Mouse (Mus musculus): ENCODE results near the gene Styk1. TPM values are rescaled to one million over a fixed set of nuclear protein-coding genes. Genes with fewer than 3 reads are reported as not detected.

The Styk1 gene
- polyA plus RNA-seq, 1 experiment from 2014 or later: 0.40 TPM

DNA sequence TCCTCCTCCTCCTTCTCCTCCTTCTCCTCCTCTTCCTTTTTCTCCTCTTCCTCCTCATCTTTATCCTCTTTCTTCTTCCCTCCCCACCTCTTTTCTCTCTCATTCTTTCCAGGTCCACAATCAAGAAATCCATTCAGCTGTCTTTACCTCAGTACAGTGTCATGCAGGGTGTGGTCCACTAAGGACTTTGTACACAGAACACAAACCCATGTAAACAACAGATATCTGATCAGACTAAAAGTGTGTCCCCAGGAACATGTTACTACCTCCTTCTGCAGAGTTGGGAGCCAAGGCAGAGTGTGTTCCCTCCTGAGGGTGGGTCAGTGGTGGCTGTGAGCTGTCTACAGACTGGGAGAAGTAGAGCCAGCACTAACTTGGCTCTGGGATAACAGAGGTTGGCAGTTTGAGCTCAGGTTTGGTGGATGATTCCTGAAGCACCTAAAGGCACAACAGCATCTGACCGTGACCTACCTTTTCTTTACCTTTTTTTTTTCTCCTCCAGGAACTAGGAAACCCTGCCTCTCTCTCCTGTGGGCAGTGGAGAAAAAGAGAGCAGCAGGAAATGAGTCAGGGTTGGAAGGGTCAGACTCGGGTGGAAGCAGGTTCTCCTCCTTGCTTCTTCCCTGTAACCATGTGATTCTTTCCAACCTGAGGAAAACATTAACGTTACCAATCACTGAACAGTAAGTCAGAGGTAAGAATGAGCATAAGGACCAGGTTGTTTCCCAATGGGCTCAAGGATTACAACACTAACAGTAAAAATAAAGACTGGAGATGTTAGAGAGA, 31.4 kb downstream of the Styk1 start:
- Histone ChIP-seq H3K36me3 (no peaks in the 10 kb centered on the region), H3K27ac (ENCODE audit: poor library complexity, severe bottlenecking) (no peak overlapping the region), H3K4me2 (no peak overlapping the region), H3K9me3 (replicated peaks) (no peaks in the 10 kb centered on the region), H3K4me3 (no peak overlapping the region), H3K9ac (no peak overlapping the region), H3K27me3 (replicated peaks) (no peaks in the 10 kb centered on the region), H3K4me1 (replicated peaks) (no peaks in the 10 kb centered on the region)
- no peak for ATAC-seq (ENCODE audit: insufficient number of reproducible peaks, low FRiP score)
- WGBS: 51% methylated on average over 3 of the region's 3 CpGs

DNA sequence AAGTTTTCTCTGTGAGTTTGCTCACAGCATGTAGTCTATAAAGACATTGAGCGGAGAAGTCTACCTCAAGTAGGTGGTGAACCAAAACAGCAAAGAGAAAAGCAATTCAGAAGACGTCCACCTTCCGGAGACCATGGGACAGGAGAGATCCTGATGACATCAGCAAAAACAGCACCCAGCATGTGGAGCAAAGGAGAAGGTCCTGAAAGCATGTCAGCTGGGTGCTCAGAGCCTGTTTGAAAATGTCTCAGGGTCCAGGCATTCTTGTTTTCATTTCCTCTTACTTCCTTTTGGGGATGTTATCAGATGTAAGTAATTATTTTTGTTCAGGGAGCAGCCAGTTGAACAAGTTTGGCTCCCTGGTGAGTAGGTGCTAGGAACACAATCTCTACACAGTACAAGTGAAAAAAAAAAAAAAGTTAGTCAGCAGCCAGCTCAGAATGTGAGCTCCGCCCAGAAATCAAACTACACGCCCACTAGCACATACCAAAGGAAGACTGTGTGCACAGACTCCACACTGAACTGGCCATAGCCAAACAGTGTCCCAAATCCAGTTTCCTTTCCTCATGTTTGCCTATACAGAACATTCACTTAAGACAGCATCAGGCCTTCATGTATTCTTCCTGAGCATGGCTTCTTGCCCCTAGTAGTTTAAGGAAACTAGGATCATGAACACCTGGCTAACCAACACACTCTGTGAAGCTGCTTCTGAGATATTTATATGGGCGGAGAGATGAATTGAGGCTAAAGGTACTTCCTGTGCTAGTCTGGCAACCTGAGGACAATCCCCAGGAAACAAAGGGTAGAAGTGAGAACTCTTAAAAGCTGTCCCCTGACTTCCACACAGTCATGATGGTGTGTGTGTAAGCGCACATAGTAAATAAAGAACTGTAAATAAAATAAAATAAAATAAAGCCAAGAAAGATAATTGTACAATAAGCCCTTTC, 37.0 kb downstream of the Styk1 start:
- Histone ChIP-seq H3K36me3 (no peaks in the 10 kb centered on the region), H3K9me3 (replicated peaks) (no peaks in the 10 kb centered on the region), H3K4me2 (no peak overlapping the region), H3K27me3 (replicated peaks) (no peaks in the 10 kb centered on the region), H3K27ac (ENCODE audit: poor library complexity, severe bottlenecking) (no peak overlapping the region), H3K9ac (no peak overlapping the region), H3K4me1 (replicated peaks) (no peaks in the 10 kb centered on the region), H3K4me3 (no peak overlapping the region)
- ATAC-seq (ENCODE audit: insufficient number of reproducible peaks, low FRiP score): no peak
- WGBS: 74% methylated on average over 7 of the region's 7 CpGs

DNA sequence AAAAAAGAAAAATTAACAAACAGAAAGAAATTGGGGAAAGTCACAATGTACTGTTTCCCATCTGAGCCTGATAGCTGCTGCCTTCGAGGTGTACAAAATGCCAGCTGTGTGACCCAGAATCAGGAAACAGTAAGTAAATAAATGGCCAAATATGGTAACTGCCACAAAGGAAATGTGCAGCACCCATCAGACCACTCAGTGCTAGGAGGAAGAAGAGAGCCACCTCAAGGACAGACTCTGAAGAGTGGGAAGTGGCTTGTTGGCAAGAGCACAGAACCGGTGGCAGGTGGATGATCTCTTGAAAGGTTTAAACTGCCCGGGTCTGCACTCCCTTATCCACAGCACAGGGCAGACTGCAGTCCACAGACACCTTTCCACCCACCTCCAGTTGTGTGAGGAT, 45.4 kb downstream of the Styk1 start:
- 60% methylated on average over 3 of the region's 3 CpGs for WGBS
- H3K36me3 ChIP-seq: no peaks in the 10 kb centered on the region
- ATAC-seq (ENCODE audit: insufficient number of reproducible peaks, low FRiP score): no peak

DNA sequence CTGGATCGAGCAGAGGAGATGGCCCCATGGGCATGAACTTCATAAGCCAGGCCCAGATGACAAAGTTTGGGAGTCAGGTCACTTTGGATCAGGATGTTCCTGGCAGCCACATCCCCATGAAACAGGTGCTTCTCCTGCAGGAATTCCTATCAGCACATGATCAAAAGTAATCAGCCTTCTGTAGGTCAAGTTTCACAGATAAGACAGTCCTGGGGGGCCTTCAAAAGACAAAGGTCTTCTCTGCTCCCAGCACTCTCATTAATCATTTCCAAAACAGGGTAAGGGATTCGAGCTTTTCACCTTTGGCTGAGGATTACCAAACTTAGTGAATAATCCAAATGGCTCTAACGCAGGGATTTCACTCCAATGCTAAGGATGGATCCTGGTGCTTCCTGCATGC, 48.6 kb downstream of the Styk1 start:
- Histone ChIP-seq H3K36me3 (no peaks in the 10 kb centered on the region), H3K4me3 (no peak overlapping the region), H3K9me3 (replicated peaks) (no peaks in the 10 kb centered on the region), H3K27me3 (replicated peaks) (no peaks in the 10 kb centered on the region), H3K4me1 (replicated peaks) (no peaks in the 10 kb centered on the region), H3K9ac (no peak overlapping the region), H3K4me2 (no peak overlapping the region), H3K27ac (ENCODE audit: poor library complexity, severe bottlenecking) (no peak overlapping the region)
- no peak for ATAC-seq (ENCODE audit: insufficient number of reproducible peaks, low FRiP score)
- WGBS: 53% methylated on average over 3 of the region's 3 CpGs

More for the DNA sequence above, 45.4 kb downstream of the Styk1 start:
- Histone ChIP-seq H3K4me1 (replicated peaks) (no peaks in the 10 kb centered on the region), H3K27me3 (replicated peaks) (no peaks in the 10 kb centered on the region), H3K27ac (ENCODE audit: poor library complexity, severe bottlenecking) (no peak overlapping the region), H3K4me3 (no peak overlapping the region), H3K9me3 (replicated peaks) (no peaks in the 10 kb centered on the region), H3K4me2 (no peak overlapping the region), H3K9ac (no peak overlapping the region)

DNA sequence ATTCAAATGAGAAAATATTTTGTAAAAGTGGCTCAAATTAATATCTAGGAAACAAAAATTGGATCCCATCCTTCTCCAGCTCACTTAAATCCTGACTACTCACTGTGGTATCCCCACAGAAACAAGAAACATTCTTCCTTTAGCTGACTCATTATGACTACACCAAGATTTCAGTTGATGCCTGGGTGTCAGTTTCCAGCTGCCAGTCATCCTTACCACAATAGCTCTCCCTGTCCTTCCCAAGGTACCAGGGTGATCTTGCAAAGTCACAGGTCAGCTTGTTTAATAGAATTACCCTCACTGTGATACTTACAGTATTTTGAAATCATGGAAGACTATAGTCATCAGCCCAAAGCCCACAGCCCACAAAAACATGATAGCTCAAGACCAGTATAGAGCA, 54.9 kb downstream of the Styk1 start:
- no peaks in the 10 kb centered on the region for H3K9me3 ChIP-seq (replicated peaks)
- no peak for ATAC-seq (ENCODE audit: insufficient number of reproducible peaks, low FRiP score)
- no peaks in the 10 kb centered on the region for H3K36me3 ChIP-seq
- H3K9ac ChIP-seq: no peak overlapping the region
- no peaks in the 10 kb centered on the region for H3K4me1 ChIP-seq (replicated peaks)
- H3K27me3 ChIP-seq (replicated peaks): no peaks in the 10 kb centered on the region; the same call in 1 of the 2 replicates
- no peak overlapping the region for H3K4me2 ChIP-seq
- no peak overlapping the region for H3K4me3 ChIP-seq
- no peak overlapping the region for H3K27ac ChIP-seq (ENCODE audit: poor library complexity, severe bottlenecking)

DNA sequence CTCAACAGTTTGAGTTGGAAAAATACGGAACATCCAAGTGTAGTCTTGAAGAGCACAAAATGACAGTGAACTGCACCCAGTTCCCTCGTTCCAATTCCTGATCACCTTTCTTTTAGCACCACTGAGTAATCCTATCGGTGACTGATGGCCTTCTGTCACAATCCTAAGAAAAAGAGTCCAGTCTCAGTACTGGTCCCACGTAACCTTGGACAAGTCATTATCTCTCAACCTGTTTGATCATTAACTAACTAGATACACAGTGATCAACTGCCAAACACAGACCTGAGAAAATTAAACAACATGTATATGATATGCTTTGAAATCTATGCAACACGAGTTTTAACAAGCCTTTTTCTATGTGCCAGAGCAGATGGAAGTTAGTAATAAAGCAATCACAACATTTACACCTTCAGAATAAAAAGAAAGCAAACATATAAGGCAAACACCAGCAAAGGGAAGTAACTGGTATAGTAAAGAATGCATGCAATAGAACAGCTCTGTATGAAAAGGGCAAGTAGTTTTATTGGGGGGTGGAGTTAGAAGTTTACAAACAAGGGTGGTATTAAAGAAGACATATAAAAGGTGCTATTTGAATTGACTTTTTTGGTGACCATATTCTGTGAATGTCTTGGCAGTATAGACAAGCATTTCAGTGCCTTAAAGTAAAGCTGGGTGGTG, 58.8 kb downstream of the Styk1 start:
- Histone ChIP-seq H3K27me3 (replicated peaks) (no peaks in the 10 kb centered on the region; the same call in 1 of the 2 replicates), H3K9me3 (replicated peaks) (no peaks in the 10 kb centered on the region), H3K4me3 (no peak overlapping the region), H3K36me3 (no peaks in the 10 kb centered on the region), H3K9ac (no peak overlapping the region), H3K4me2 (no peak overlapping the region), H3K27ac (ENCODE audit: poor library complexity, severe bottlenecking) (no peak overlapping the region), H3K4me1 (replicated peaks) (peaks cover 8% of the 10 kb centered on the region)
- WGBS: 85% methylated on average over 5 of the region's 5 CpGs
- no peak for ATAC-seq (ENCODE audit: insufficient number of reproducible peaks, low FRiP score)

DNA sequence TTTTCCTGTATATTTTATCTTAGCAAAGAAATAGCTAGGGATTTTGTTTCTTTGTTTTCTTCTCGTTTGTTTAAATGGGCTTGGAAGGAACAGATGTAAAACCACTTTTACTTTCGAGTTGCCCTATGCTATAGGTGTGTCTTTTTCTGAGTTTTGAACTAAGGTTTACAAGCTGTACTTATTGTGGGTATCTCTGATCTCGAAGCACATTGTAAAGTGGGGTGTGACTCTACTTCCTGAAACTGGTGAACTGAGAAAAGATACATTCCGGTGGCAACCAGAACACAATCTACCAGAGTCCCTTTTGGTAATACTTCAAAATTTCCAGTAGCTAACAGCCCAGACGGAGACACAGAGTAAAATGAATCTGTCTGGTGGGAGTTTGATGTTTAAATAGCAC, 59.5 kb downstream of the Styk1 start:
- H3K36me3 ChIP-seq: no peaks in the 10 kb centered on the region
- H3K27me3 ChIP-seq (replicated peaks): no peaks in the 10 kb centered on the region; the same call in 1 of the 2 replicates
- H3K4me3 ChIP-seq: no peak overlapping the region
- H3K9ac ChIP-seq: no peak overlapping the region
- no peak overlapping the region for H3K4me2 ChIP-seq
- 86% methylated on average over 5 of the region's 5 CpGs for WGBS
- H3K9me3 ChIP-seq (replicated peaks): no peaks in the 10 kb centered on the region
- H3K4me1 ChIP-seq (replicated peaks): peaks cover 8% of the 10 kb centered on the region
- H3K27ac ChIP-seq (ENCODE audit: poor library complexity, severe bottlenecking): no peak overlapping the region
- ATAC-seq (ENCODE audit: insufficient number of reproducible peaks, low FRiP score): no peak

DNA sequence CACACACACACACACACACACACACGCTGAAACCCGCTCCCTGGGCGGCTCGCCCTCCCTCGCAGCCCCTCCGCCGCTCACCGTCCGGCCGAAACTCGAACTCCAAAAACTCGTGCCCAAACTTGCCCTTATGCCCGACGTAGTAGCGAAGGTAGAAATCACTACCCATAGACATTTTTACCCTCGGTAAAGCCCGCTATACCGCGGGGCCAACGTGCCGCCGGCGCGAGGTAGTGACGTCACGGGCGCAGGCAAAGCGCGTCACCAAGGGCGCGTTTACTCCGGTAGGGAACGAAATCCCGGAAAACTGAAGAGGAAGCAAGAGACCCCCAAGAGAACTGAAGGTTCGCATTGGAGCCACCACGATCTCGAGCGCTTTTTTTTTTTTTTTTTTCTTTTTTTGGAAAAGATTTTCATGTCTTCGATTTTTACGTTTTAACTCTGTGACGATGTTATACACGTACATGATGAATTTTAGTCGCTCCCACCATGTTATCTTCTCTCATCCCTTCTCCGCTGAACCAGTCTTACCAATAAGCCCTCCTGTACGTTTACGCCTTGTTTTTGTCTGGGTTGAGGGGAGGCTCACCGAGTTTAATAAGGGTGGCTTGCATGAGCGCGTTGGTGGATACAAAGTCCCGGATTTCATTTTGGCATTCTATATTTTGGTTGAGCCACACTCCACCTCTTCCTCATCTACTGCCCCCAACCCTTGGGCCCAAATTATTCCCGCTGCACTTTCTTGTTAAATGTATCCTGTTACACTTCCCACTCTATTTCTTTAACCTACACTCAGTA, 60.2 kb downstream of the Styk1 start, which contains the start of gene Magohb:
Magohb (minus strand) TSS at position 254 of the 798 bp plus-strand sequence.
- H3K4me2 ChIP-seq: peak within 1 kb of the TSS; percentile 76
- H3K36me3 ChIP-seq: peaks cover 2% of the 10 kb centered on the region; the same call in 1 of the 2 replicates
- 2% methylated on average over 49 of the region's 51 CpGs for WGBS
- H3K27me3 ChIP-seq (replicated peaks): no peaks in the 10 kb centered on the region; the same call in 1 of the 2 replicates
- H3K9me3 ChIP-seq (replicated peaks): no peaks in the 10 kb centered on the region
- H3K9ac ChIP-seq: peak within 1 kb of the TSS; percentile 82
- peaks cover 8% of the 10 kb centered on the region for H3K4me1 ChIP-seq (replicated peaks)
- peak within 1 kb of the TSS; percentile 69 for H3K4me3 ChIP-seq
- ATAC-seq (ENCODE audit: insufficient number of reproducible peaks, low FRiP score): peak; percentile 89
- 0 out of 2 replicates have a peak within 1 kb of the TSS, but pooled peaks have one; percentile 26 for H3K27ac ChIP-seq (ENCODE audit: poor library complexity, severe bottlenecking)

DNA sequence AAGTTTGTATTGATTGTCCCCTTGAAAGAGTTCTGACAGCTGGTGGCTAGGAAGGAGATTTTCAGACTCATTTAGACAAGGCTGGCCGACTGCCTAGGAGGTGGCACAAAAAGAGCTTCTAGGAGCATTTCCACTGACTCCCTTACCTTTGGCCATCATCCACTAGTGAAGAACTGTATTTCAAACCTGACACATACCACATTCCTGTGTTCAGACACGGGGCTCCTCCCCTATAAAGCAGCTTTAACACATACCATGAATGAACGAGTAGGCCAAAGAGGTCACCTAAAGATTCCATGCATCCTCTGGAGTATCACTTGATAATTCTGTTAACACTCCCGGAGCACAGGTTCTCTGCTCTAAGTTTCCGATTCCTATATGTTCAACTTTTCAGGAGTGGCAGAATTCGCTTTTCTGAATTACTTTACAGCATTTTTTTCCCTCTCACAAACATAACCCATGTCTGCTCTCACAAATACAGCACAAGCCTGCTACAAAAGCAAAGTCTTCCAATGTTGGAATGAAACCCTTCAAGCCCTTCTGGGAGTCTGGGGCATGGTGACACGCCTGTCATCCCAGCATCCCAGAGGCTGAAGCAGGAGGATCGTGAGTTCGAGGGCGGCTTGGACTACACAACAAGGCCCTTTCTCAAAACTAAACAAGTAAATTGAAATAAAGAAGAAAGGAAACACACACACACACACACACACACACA, 61.0 kb downstream of the Styk1 start:
- Histone ChIP-seq H3K27me3 (replicated peaks) (no peaks in the 10 kb centered on the region), H3K36me3 (peaks cover 8% of the 10 kb centered on the region; the same call in 1 of the 2 replicates), H3K4me1 (replicated peaks) (peaks cover 8% of the 10 kb centered on the region), H3K9ac (peak overlapping the region; percentile 82), H3K4me3 (peak overlapping the region; percentile 69), H3K9me3 (replicated peaks) (no peaks in the 10 kb centered on the region), H3K4me2 (peak overlapping the region; percentile 71), H3K27ac (ENCODE audit: poor library complexity, severe bottlenecking) (0 out of 2 replicates have a peak overlapping the region, but pooled peaks have one; percentile 26)
- peak; percentile 26; the same call in 1 of the 2 replicates for ATAC-seq (ENCODE audit: insufficient number of reproducible peaks, low FRiP score)
- WGBS: 18% methylated on average over 10 of the region's 10 CpGs

DNA sequence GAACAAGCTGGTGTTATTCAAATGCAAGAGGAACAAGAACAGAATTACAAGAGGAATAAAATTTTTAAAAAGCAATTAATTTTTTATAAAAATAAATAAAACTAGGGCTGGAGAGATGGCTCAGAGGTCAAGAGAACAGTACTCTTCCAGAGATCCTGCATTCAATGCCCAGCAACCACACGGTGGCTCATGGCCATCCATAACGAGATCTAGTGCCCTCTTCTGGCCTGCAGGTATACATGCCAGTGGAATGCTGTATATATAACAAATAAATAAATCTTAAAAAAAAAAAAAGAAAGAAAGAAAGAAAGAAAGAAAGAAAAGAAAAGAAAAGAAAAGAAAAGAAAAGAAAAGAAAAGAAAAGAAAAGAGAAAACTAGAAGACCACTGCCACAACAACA, 63.0 kb downstream of the Styk1 start:
- WGBS: 20% methylated on average over 2 of the region's 2 CpGs

More for the DNA sequence above, 63.0 kb downstream of the Styk1 start:
- peaks cover 8% of the 10 kb centered on the region for H3K4me1 ChIP-seq (replicated peaks)
- H3K27me3 ChIP-seq (replicated peaks): no peaks in the 10 kb centered on the region
- H3K4me2 ChIP-seq: no peak overlapping the region
- H3K36me3 ChIP-seq: peaks cover 13% of the 10 kb centered on the region
- no peak overlapping the region for H3K4me3 ChIP-seq
- no peaks in the 10 kb centered on the region for H3K9me3 ChIP-seq (replicated peaks)
- H3K27ac ChIP-seq (ENCODE audit: poor library complexity, severe bottlenecking): no peak overlapping the region
- ATAC-seq (ENCODE audit: insufficient number of reproducible peaks, low FRiP score): no peak
- no peak overlapping the region for H3K9ac ChIP-seq
